Mouse (Mus musculus) liver, embryonic 12.5 days (tissue): ENCODE measurements around the gene Znrd1. TPM values are rescaled to one million over a fixed set of nuclear protein-coding genes. Genes with fewer than 3 reads are reported as not detected.

Experiments
- ATAC-seq: fragments of 200-750 bp; cut with Nextera tagmentation; 2 replicates; pipeline ENCODE4 v1.8.0; 2017; ENCODE audit warnings: moderate number of reproducible peaks, mild to moderate bottlenecking, moderate library complexity
- H3K27ac ChIP-seq: fragments of 300-500 bp; sonication (generic); 2 replicates; pipeline ENCODE4 v1.5.1; 2016; ENCODE audit warnings: mild to moderate bottlenecking
- H3K27me3 ChIP-seq: fragments of 300-500 bp; sonication (generic); replicated peaks from 2 replicates; pipeline ENCODE4 v1.6.1; 2016; ENCODE audit warnings: mild to moderate bottlenecking, moderate library complexity
- H3K36me3 ChIP-seq: fragments of 300-500 bp; sonication (generic); 2 replicates; pipeline ENCODE4 v1.6.1; 2016; ENCODE audit warnings: mild to moderate bottlenecking, moderate library complexity
- H3K4me1 ChIP-seq: fragments of 300-500 bp; sonication (generic); 2 replicates; pipeline ENCODE4 v1.6.1; 2016
- H3K4me2 ChIP-seq: fragments of 300-500 bp; sonication (generic); 2 replicates; pipeline ENCODE4 v1.6.1; 2016; ENCODE audit warnings: mild to moderate bottlenecking, moderate library complexity
- H3K4me3 ChIP-seq: fragments of 300-500 bp; sonication (generic); 2 replicates; pipeline ENCODE4 v1.5.1; 2016; ENCODE audit warnings: mild to moderate bottlenecking, moderate library complexity
- H3K9ac ChIP-seq: fragments of 300-500 bp; sonication (generic); 2 replicates; pipeline ENCODE4 v1.6.1; 2016; ENCODE audit warnings: mild to moderate bottlenecking, moderate library complexity
- H3K9me3 ChIP-seq: fragments of 300-500 bp; sonication (generic); replicated peaks from 2 replicates; pipeline ENCODE4 v1.6.1; 2016; ENCODE audit warnings: mild to moderate bottlenecking, moderate library complexity
- WGBS: fragments of 180-500 bp; shearing (Covaris S2); methylation state at CpG from one replicate; pipeline ENCODE4 v1.1.7; 2016; ENCODE audit not compliant: insufficient replicate concordance; 5-methylcytosine and 5-hydroxymethylcytosine counted together
- polyA plus RNA-seq: library from polyadenylated mRNA; unstranded; fragments of >200 nt; fragmentation: Nextera tagmentation; extraction: Ambion mirVana; gene quantifications from 2 replicates; pipeline ENCODE4 v1.2.1, GENCODE M21; 2016

Znrd1 gene
- polyA plus RNA-seq, 1 experiment from 2014 or later = 32.7 TPM

GRCm38 (mm10) chr17:36942391-36942790 lies 16.0 kb downstream of the Znrd1 start:
- Histone ChIP-seq H3K4me3 (peak overlapping the region; percentile 36; the same call in 1 of the 2 replicates), H3K9ac (no peak overlapping the region), H3K9me3 (no peaks in the 10 kb centered on the region), H3K4me1 (peaks cover 6% of the 10 kb centered on the region; the same call in 1 of the 2 replicates), H3K27me3 (peaks cover 80% of the 10 kb centered on the region), H3K36me3 (no peaks in the 10 kb centered on the region), H3K27ac (no peak overlapping the region), H3K4me2 (peak overlapping the region; percentile 60)
- 46% methylated on average over 10 of the region's 10 CpGs for WGBS
- no peak for ATAC-seq

GRCm38 (mm10) chr17:36938056-36938455 lies 20.3 kb downstream of the Znrd1 start:
- no peaks in the 10 kb centered on the region for H3K9me3 ChIP-seq
- no peaks in the 10 kb centered on the region for H3K36me3 ChIP-seq
- WGBS = 46% methylated on average over 2 of the region's 2 CpGs
- H3K4me3 ChIP-seq = no peak overlapping the region
- ATAC-seq = no peak
- H3K4me1 ChIP-seq = no peaks in the 10 kb centered on the region
- H3K27me3 ChIP-seq = peaks cover 45% of the 10 kb centered on the region
- H3K9ac ChIP-seq = no peak overlapping the region
- no peak overlapping the region for H3K4me2 ChIP-seq
- H3K27ac ChIP-seq = no peak overlapping the region

- H3K9ac ChIP-seq = no peak overlapping the region
- H3K9me3 ChIP-seq = no peaks in the 10 kb centered on the region
- 39% methylated on average over 2 of the region's 2 CpGs for WGBS
- H3K4me3 ChIP-seq = no peak overlapping the region
- peaks cover 22% of the 10 kb centered on the region; the same call in 1 of the 2 replicates for H3K27me3 ChIP-seq
- H3K27ac ChIP-seq = no peak overlapping the region
- H3K4me1 ChIP-seq = no peaks in the 10 kb centered on the region
- H3K4me2 ChIP-seq = no peak overlapping the region
- no peak for ATAC-seq
- no peaks in the 10 kb centered on the region for H3K36me3 ChIP-seq
Observed at GRCm38 (mm10) chr17:36931806-36932205, 26.6 kb downstream of the Znrd1 start.

- Histone ChIP-seq H3K4me3 (no peak overlapping the region), H3K9ac (no peak overlapping the region), H3K27me3 (peaks cover 18% of the 10 kb centered on the region; the same call in 1 of the 2 replicates), H3K4me1 (no peaks in the 10 kb centered on the region), H3K4me2 (no peak overlapping the region), H3K9me3 (no peaks in the 10 kb centered on the region), H3K27ac (no peak overlapping the region), H3K36me3 (no peaks in the 10 kb centered on the region)
- ATAC-seq = no peak
- WGBS = 64% methylated on average over 4 of the region's 4 CpGs
Observed at GRCm38 (mm10) chr17:36931130-36931529, 27.2 kb downstream of the Znrd1 start.

- WGBS = 46% methylated on average over 6 of the region's 6 CpGs
- Histone ChIP-seq H3K9me3 (no peaks in the 10 kb centered on the region), H3K27ac (no peak overlapping the region), H3K9ac (no peak overlapping the region), H3K4me2 (no peak overlapping the region), H3K36me3 (no peaks in the 10 kb centered on the region), H3K4me3 (no peak overlapping the region), H3K4me1 (no peaks in the 10 kb centered on the region), H3K27me3 (0 out of 2 replicates have a peak, but pooled peaks cover 14% of the 10 kb centered on the region)
- no peak for ATAC-seq
Observed at GRCm38 (mm10) chr17:36930233-36930632, 28.1 kb downstream of the Znrd1 start.

- WGBS = 59% methylated on average over 12 of the region's 12 CpGs
- Histone ChIP-seq H3K27me3 (0 out of 2 replicates have a peak, but pooled peaks cover 14% of the 10 kb centered on the region), H3K9me3 (no peaks in the 10 kb centered on the region), H3K4me3 (no peak overlapping the region), H3K9ac (no peak overlapping the region), H3K4me1 (no peaks in the 10 kb centered on the region), H3K36me3 (no peaks in the 10 kb centered on the region), H3K27ac (no peak overlapping the region), H3K4me2 (no peak overlapping the region)
- ATAC-seq = no peak
Observed at GRCm38 (mm10) chr17:36929236-36929932, 29.0 kb downstream of the Znrd1 start.

- ATAC-seq = no peak
- no peak overlapping the region for H3K27ac ChIP-seq
- no peaks in the 10 kb centered on the region for H3K4me1 ChIP-seq
- no peak overlapping the region for H3K9ac ChIP-seq
- H3K4me3 ChIP-seq = no peak overlapping the region
- H3K9me3 ChIP-seq = no peaks in the 10 kb centered on the region
- 0 out of 2 replicates have a peak, but pooled peaks cover 10% of the 10 kb centered on the region for H3K27me3 ChIP-seq
- H3K36me3 ChIP-seq = no peaks in the 10 kb centered on the region
- WGBS = 46% methylated on average over 10 of the region's 10 CpGs
- no peak overlapping the region for H3K4me2 ChIP-seq
Observed at GRCm38 (mm10) chr17:36927496-36928120, 30.8 kb downstream of the Znrd1 start.

GRCm38 (mm10) chr17:36923491-36923890 lies 34.9 kb downstream of the Znrd1 start:
- no peak for ATAC-seq
- no peak overlapping the region for H3K9ac ChIP-seq
- H3K4me1 ChIP-seq = no peaks in the 10 kb centered on the region
- H3K9me3 ChIP-seq = no peaks in the 10 kb centered on the region
- H3K4me3 ChIP-seq = no peak overlapping the region
- no peaks in the 10 kb centered on the region for H3K36me3 ChIP-seq
- WGBS = 53% methylated on average over 4 of the region's 4 CpGs
- no peak overlapping the region for H3K4me2 ChIP-seq
- no peak overlapping the region for H3K27ac ChIP-seq
- H3K27me3 ChIP-seq = peaks cover 10% of the 10 kb centered on the region; the same call in 1 of the 2 replicates

- H3K9me3 ChIP-seq = no peaks in the 10 kb centered on the region
- no peaks in the 10 kb centered on the region for H3K36me3 ChIP-seq
- ATAC-seq = no peak
- H3K4me1 ChIP-seq = no peaks in the 10 kb centered on the region
- H3K4me3 ChIP-seq = no peak overlapping the region
- peaks cover 10% of the 10 kb centered on the region; the same call in 1 of the 2 replicates for H3K27me3 ChIP-seq
- no peak overlapping the region for H3K9ac ChIP-seq
- no peak overlapping the region for H3K27ac ChIP-seq
- H3K4me2 ChIP-seq = no peak overlapping the region
- WGBS = 59% methylated on average over 4 of the region's 4 CpGs
Observed at GRCm38 (mm10) chr17:36922715-36923114, 35.6 kb downstream of the Znrd1 start.

- no peaks in the 10 kb centered on the region for H3K9me3 ChIP-seq
- H3K4me3 ChIP-seq = no peak overlapping the region
- no peak for ATAC-seq
- H3K36me3 ChIP-seq = no peaks in the 10 kb centered on the region
- 43% methylated on average over 15 of the region's 15 CpGs for WGBS
- peaks cover 17% of the 10 kb centered on the region; the same call in 1 of the 2 replicates for H3K27me3 ChIP-seq
- no peaks in the 10 kb centered on the region for H3K4me1 ChIP-seq
- no peak overlapping the region for H3K9ac ChIP-seq
- H3K27ac ChIP-seq = no peak overlapping the region
- H3K4me2 ChIP-seq = no peak overlapping the region
Observed at GRCm38 (mm10) chr17:36920239-36920638, 38.1 kb downstream of the Znrd1 start.

GRCm38 (mm10) chr17:36915076-36915475 lies 43.3 kb downstream of the Znrd1 start:
- no peak for ATAC-seq
- Histone ChIP-seq H3K9ac (no peak overlapping the region), H3K27me3 (peaks cover 20% of the 10 kb centered on the region), H3K9me3 (no peaks in the 10 kb centered on the region), H3K4me2 (no peak overlapping the region), H3K4me1 (no peaks in the 10 kb centered on the region), H3K27ac (no peak overlapping the region), H3K36me3 (no peaks in the 10 kb centered on the region), H3K4me3 (no peak overlapping the region)
- WGBS = 9% methylated on average over 9 of the region's 9 CpGs

- Histone ChIP-seq H3K27me3 (peaks cover 25% of the 10 kb centered on the region), H3K9me3 (no peaks in the 10 kb centered on the region), H3K36me3 (no peaks in the 10 kb centered on the region), H3K4me1 (no peaks in the 10 kb centered on the region), H3K4me2 (no peak overlapping the region), H3K27ac (no peak overlapping the region), H3K4me3 (no peak overlapping the region), H3K9ac (no peak overlapping the region)
- no peak for ATAC-seq
- 13% methylated on average over 2 of the region's 2 CpGs for WGBS
Observed at GRCm38 (mm10) chr17:36914108-36914507, 44.3 kb downstream of the Znrd1 start.
